Mouse (Mus musculus) forebrain, embryonic 11.5 days (tissue): ENCODE results near the gene Tubg2. TPM values are rescaled to one million over a fixed set of nuclear protein-coding genes. Genes with fewer than 3 reads are reported as not detected.

Experiments
- ATAC-seq: fragments of 200-750 bp; cut with Nextera tagmentation; replicated peaks from 2 replicates; pipeline ENCODE4 v1.8.0; 2017; ENCODE audit warnings: moderate TSS enrichment; ENCODE audit not compliant: low FRiP score
- DNase-seq: peaks from one replicate; pipeline ENCODE4 v3.0.0-alpha.2; 2017; ENCODE audit warnings: low spot score
- H3K27ac ChIP-seq: fragments of 300-500 bp; sonication (generic); 2 replicates; pipeline ENCODE4 v1.5.1; 2014; ENCODE audit warnings: low read depth, low read length
- H3K27me3 ChIP-seq: fragments of 300-500 bp; sonication (generic); 2 replicates; pipeline ENCODE4 v1.6.1; 2014; ENCODE audit warnings: mild to moderate bottlenecking, low read length, mixed read lengths; ENCODE audit not compliant: control insufficient read depth, insufficient read depth
- H3K36me3 ChIP-seq: fragments of 300-500 bp; sonication (generic); 2 replicates; pipeline ENCODE4 v1.6.1; 2014; ENCODE audit warnings: mild to moderate bottlenecking, low read length, moderate library complexity, mixed read lengths; ENCODE audit not compliant: control insufficient read depth, insufficient read depth
- H3K4me1 ChIP-seq: fragments of 300-500 bp; sonication (generic); replicated peaks from 2 replicates; pipeline ENCODE4 v1.6.1; 2014; ENCODE audit warnings: low read length, mixed read lengths; ENCODE audit not compliant: control insufficient read depth, insufficient read depth
- H3K4me2 ChIP-seq: fragments of 300-500 bp; sonication (generic); 2 replicates; pipeline ENCODE4 v1.6.1; 2014; ENCODE audit warnings: low read depth, mild to moderate bottlenecking, low read length, moderate library complexity, mixed read lengths; ENCODE audit not compliant: severe bottlenecking
- H3K4me3 ChIP-seq: fragments of 300-500 bp; sonication (generic); 2 replicates; pipeline ENCODE4 v1.5.1; 2014; ENCODE audit warnings: low read depth, low read length
- H3K9ac ChIP-seq: fragments of 300-500 bp; sonication (generic); 2 replicates; pipeline ENCODE4 v1.6.1; 2014; ENCODE audit warnings: low read length
- H3K9me3 ChIP-seq: fragments of 300-500 bp; sonication (generic); 2 replicates; pipeline ENCODE4 v1.6.1; 2016; ENCODE audit warnings: low read length, mixed read lengths; ENCODE audit not compliant: control insufficient read depth
- WGBS: fragments of 180-500 bp; shearing (Covaris S2); extraction: QIAGEN DNeasy Blood & Tissue Kit; methylation state at CpG from one replicate; pipeline ENCODE4 v1.1.7; 2014; 5-methylcytosine and 5-hydroxymethylcytosine counted together
- polyA plus RNA-seq: library from polyadenylated mRNA; unstranded; fragments of >200 nt; fragmentation: Nextera tagmentation; extraction: Ambion mirVana; gene quantifications from 2 replicates; pipeline ENCODE4 v1.2.1, GENCODE M21; 2014

The Tubg2 gene
- polyA plus RNA-seq, 1 experiment from 2014 or later, result 3.9 TPM

DNA sequence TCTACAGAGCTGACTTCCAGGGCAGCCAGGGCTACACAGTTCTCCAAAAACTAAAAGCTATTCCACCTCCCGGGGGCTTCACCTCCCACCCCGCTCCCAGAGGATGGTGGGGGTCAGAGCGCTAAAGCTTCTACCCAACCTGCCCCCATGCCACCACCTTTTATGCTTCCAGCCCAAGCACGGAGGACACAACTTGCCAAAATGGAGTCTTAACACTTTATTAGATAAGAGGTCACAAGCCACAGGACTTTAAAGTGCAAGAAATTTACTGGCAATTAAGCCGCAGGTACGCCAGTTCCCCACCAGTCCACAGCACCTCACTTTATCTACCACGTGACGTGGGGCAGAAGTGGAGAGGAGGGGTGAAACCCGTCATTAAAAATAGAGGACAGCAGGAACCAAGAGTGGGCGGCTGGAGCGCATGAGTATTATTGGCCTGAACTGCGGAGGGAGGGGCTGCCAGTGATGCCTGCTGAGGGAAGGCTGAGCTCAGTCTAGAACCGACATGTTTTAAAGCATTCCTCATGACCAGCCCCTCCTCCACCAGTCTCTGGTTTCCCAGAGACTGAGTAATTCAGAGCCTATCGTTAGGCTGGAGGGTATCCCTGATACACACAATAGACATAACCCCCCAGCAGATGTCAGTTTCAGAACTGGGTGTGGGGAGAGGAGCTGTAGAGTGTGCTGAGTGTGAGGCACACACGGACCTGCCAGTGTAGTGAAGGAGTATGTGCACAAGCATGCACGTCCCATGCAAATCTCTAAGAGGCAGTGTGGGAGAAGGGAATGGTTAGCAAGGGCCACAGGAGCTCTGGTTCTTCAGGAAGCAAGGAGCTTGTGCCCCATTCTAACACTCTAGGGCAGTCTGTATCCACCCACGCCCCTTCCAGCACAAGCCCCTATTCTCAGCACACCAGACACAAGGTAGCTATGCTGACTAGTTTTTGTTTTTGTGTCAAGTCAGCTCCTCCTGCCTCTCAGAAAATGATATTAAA is 35.5 kb downstream of the Tubg2 start:
- Histone ChIP-seq H3K27ac (no peak overlapping the region), H3K9ac (no peak overlapping the region), H3K4me3 (no peak overlapping the region), H3K36me3 (no peaks in the 10 kb centered on the region), H3K4me1 (peaks cover 9% of the 10 kb centered on the region; the same call in 1 of the 2 replicates), H3K4me2 (no peak overlapping the region), H3K9me3 (no peaks in the 10 kb centered on the region), H3K27me3 (no peaks in the 10 kb centered on the region)
- ATAC-seq, result no peak
- DNase-seq, result no peak
- 57% methylated on average over 17 of the region's 17 CpGs for WGBS

DNA sequence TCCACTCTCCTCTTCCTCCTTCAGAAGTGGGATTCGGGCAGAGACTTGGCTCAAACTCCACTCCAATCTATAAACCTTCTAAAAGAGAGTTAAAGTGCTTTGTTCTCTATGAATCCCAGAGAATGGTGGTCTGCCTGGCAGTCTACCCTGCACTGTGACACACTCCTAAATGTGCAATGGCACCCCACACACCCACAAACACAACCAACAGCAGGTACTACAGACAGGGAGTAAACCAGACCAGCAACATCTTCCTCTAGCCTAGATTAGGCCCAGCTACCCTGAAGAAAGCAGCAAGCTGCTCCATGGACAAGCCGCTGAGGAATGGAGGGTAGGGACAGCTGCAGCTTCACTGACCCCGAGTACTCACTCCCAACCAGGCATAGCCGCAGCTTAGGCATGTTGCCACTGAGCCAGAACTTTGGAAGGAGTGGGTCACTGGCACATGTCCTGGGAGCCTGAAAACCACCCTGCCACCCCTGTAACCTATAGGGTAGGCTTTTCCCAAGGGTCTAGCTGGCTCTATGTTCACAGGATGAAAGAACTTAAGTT is 36.3 kb downstream of the Tubg2 start:
- WGBS, result 81% methylated on average over 4 of the region's 4 CpGs
- Histone ChIP-seq H3K4me2 (no peak overlapping the region), H3K9me3 (no peaks in the 10 kb centered on the region), H3K9ac (no peak overlapping the region), H3K27me3 (no peaks in the 10 kb centered on the region), H3K4me1 (peaks cover 9% of the 10 kb centered on the region; the same call in 1 of the 2 replicates), H3K36me3 (no peaks in the 10 kb centered on the region), H3K27ac (no peak overlapping the region), H3K4me3 (no peak overlapping the region)
- DNase-seq, result no peak
- ATAC-seq, result no peak

GRCm38 (mm10) chr11:101192646-101193045 is 36.9 kb downstream of the Tubg2 start:
- ATAC-seq (no peak), DNase-seq (no peak)
- no peaks in the 10 kb centered on the region; the same call in 1 of the 2 replicates for H3K36me3 ChIP-seq
- H3K27ac ChIP-seq, result no peak overlapping the region
- no peak overlapping the region for H3K4me2 ChIP-seq
- H3K27me3 ChIP-seq, result no peaks in the 10 kb centered on the region
- H3K9me3 ChIP-seq, result no peaks in the 10 kb centered on the region
- H3K9ac ChIP-seq, result no peak overlapping the region
- H3K4me1 ChIP-seq, result peaks cover 9% of the 10 kb centered on the region; the same call in 1 of the 2 replicates
- H3K4me3 ChIP-seq, result no peak overlapping the region
- 89% methylated on average over 6 of the region's 6 CpGs for WGBS

- H3K27me3 ChIP-seq, result no peaks in the 10 kb centered on the region
Measured at GRCm38 (mm10) chr11:101193076-101193475, 37.4 kb downstream of the Tubg2 start.

GRCm38 (mm10) chr11:101194137-101194536 is 38.4 kb downstream of the Tubg2 start:
- 87% methylated on average over 5 of the region's 5 CpGs for WGBS
- Histone ChIP-seq H3K36me3 (no peaks in the 10 kb centered on the region; the same call in 1 of the 2 replicates), H3K4me2 (no peak overlapping the region), H3K4me3 (no peak overlapping the region), H3K9me3 (no peaks in the 10 kb centered on the region), H3K4me1 (peaks cover 9% of the 10 kb centered on the region; the same call in 1 of the 2 replicates), H3K27me3 (no peaks in the 10 kb centered on the region), H3K27ac (no peak overlapping the region), H3K9ac (no peak overlapping the region)
- ATAC-seq (no peak), DNase-seq (no peak)

More at GRCm38 (mm10) chr11:101193076-101193475, 37.4 kb downstream of the Tubg2 start:
- no peak overlapping the region for H3K9ac ChIP-seq
- H3K4me3 ChIP-seq, result no peak overlapping the region
- peaks cover 9% of the 10 kb centered on the region; the same call in 1 of the 2 replicates for H3K4me1 ChIP-seq
- no peak for ATAC-seq
- H3K9me3 ChIP-seq, result no peaks in the 10 kb centered on the region
- WGBS, result 87% methylated on average over 7 of the region's 7 CpGs
- H3K4me2 ChIP-seq, result no peak overlapping the region
- H3K27ac ChIP-seq, result no peak overlapping the region
- no peaks in the 10 kb centered on the region; the same call in 1 of the 2 replicates for H3K36me3 ChIP-seq
- no peak for DNase-seq

- H3K4me3 ChIP-seq, result no peak overlapping the region
- no peaks in the 10 kb centered on the region for H3K27me3 ChIP-seq
- DNase-seq (no peak), ATAC-seq (no peak)
- H3K4me1 ChIP-seq, result peaks cover 9% of the 10 kb centered on the region; the same call in 1 of the 2 replicates
- no peak overlapping the region for H3K27ac ChIP-seq
- WGBS, result 84% methylated on average over 6 of the region's 6 CpGs
- no peak overlapping the region for H3K4me2 ChIP-seq
- no peaks in the 10 kb centered on the region for H3K9me3 ChIP-seq
- H3K36me3 ChIP-seq, result no peaks in the 10 kb centered on the region; the same call in 1 of the 2 replicates
- no peak overlapping the region for H3K9ac ChIP-seq
Measured at GRCm38 (mm10) chr11:101194643-101195042, 38.9 kb downstream of the Tubg2 start.

- DNase-seq, result no peak
- 100% methylated on average over 1 of the region's 1 CpGs for WGBS
- H3K36me3 ChIP-seq, result no peaks in the 10 kb centered on the region; the same call in 1 of the 2 replicates
- H3K9ac ChIP-seq, result no peak overlapping the region
- H3K4me1 ChIP-seq, result peaks cover 6% of the 10 kb centered on the region; the same call in 1 of the 2 replicates
- no peaks in the 10 kb centered on the region for H3K27me3 ChIP-seq
- no peak for ATAC-seq
- no peak overlapping the region for H3K4me2 ChIP-seq
- H3K9me3 ChIP-seq, result no peaks in the 10 kb centered on the region
- no peak overlapping the region for H3K4me3 ChIP-seq
- no peak overlapping the region for H3K27ac ChIP-seq
Measured at GRCm38 (mm10) chr11:101195101-101195500, 39.4 kb downstream of the Tubg2 start.

DNA sequence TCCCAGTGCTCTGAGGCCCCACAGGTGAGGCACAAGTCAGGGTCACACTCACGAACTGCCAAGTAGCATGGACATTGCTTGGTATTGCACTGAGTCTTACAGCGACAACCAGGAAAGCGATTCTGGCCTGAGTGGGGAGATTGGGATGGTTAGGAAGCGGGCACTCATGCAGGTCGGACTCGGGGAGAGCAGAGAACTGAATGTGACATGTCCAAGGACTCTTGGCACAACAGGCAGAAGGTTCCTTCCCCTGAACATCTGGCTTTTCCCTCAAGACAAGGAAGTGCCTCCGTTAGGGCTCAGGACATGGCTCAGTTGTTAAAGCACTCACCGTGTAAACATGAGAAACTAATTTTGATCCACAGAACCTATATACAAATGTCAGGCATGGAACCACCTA is 39.9 kb downstream of the Tubg2 start:
- ATAC-seq (no peak), DNase-seq (no peak)
- Histone ChIP-seq H3K4me3 (no peak overlapping the region), H3K27ac (no peak overlapping the region), H3K36me3 (no peaks in the 10 kb centered on the region; the same call in 1 of the 2 replicates), H3K9me3 (no peaks in the 10 kb centered on the region), H3K27me3 (no peaks in the 10 kb centered on the region), H3K4me1 (0 out of 2 replicates have a peak, but pooled peaks cover 3% of the 10 kb centered on the region), H3K4me2 (no peak overlapping the region), H3K9ac (no peak overlapping the region)
- 87% methylated on average over 8 of the region's 8 CpGs for WGBS
